8 mouse cellular contexts compared by ENCODE assay signal in genomic region chr3:129532180-129532864, GRCm38 (mm10). TPM values are rescaled to one million over a fixed set of nuclear protein-coding genes. Genes with fewer than 3 reads are reported as not detected.
DNase-seq lines count a peak whose midpoint lies in the region; ATAC-seq and TF ChIP-seq lines count a peak whose summit lies in the region.

Elovl6 (plus strand) TSS chr3:129532355.

- under 1% methylated on average over 35 of the region's 35 CpGs for WGBS in forebrain, embryonic 12.5 days
- under 1% methylated on average over 35 of the region's 35 CpGs for WGBS in lung, embryonic 14.5 days

- peak within 1 kb of the TSS; percentile 98 for H3K9ac ChIP-seq in forebrain, embryonic 12.5 days
- H3K9ac ChIP-seq in lung, embryonic 14.5 days = peak within 1 kb of the TSS; percentile 97

- no peaks in the 10 kb centered on the region for H3K27me3 ChIP-seq in E14TG2a.4 (ENCODE audit: insufficient read depth, low read length)
- H3K27me3 ChIP-seq in forebrain, embryonic 12.5 days = no peaks in the 10 kb centered on the region
- H3K27me3 ChIP-seq in lung, embryonic 14.5 days (ENCODE audit: insufficient read depth, low read length) = no peaks in the 10 kb centered on the region

- H3K27ac ChIP-seq in forebrain, embryonic 12.5 days = peak within 1 kb of the TSS; percentile 97
- peak within 1 kb of the TSS; percentile 97 for H3K27ac ChIP-seq in layer of hippocampus, adult 2 months
- H3K27ac ChIP-seq in lung, embryonic 14.5 days (ENCODE audit: low read depth) = peak within 1 kb of the TSS; percentile 98

- peaks cover 66% of the 10 kb centered on the region for H3K4me1 ChIP-seq in E14TG2a.4 (replicated peaks; ENCODE audit: low read depth, low read length)
- peaks cover 31% of the 10 kb centered on the region for H3K4me1 ChIP-seq in forebrain, embryonic 12.5 days
- peaks cover 15% of the 10 kb centered on the region for H3K4me1 ChIP-seq in lung, embryonic 14.5 days (ENCODE audit: insufficient read depth)

- intact Hi-C loops in heart, postnatal 36 days (cut with DNase I) = loop anchor here (5.0 kb wide), 3 partner anchors 100 to 230 kb away; no protein-coding TSS in a partner anchor

- H3K36me3 ChIP-seq in E14TG2a.4 (ENCODE audit: insufficient read depth, low read length) = peaks cover 18% of the 10 kb centered on the region
- no peaks in the 10 kb centered on the region for H3K36me3 ChIP-seq in forebrain, embryonic 12.5 days (replicated peaks)
- no peaks in the 10 kb centered on the region for H3K36me3 ChIP-seq in lung, embryonic 14.5 days (ENCODE audit: insufficient read depth)

- peak; percentile 46; the same call in 1 of the 2 replicates for TF ChIP-seq POLR2A in brain, embryonic 14.5 days (IDR thresholded peaks at IDR 0.05; ENCODE audit: borderline replicate concordance, extremely low read depth, insufficient read depth, insufficient read length, poor library complexity, severe bottlenecking)

- H3K9me3 ChIP-seq in E14TG2a.4 (ENCODE audit: low read length) = no peaks in the 10 kb centered on the region
- no peaks in the 10 kb centered on the region for H3K9me3 ChIP-seq in forebrain, embryonic 12.5 days
- H3K9me3 ChIP-seq in lung, embryonic 14.5 days (ENCODE audit: low read depth, low read length) = no peaks in the 10 kb centered on the region

- H3K4me3 ChIP-seq in E14TG2a.4 (replicated peaks; ENCODE audit: low read length) = peak within 1 kb of the TSS; percentile 92
- H3K4me3 ChIP-seq in forebrain, embryonic 12.5 days (replicated peaks) = peak within 1 kb of the TSS; percentile 87
- peak within 1 kb of the TSS; percentile 82 for H3K4me3 ChIP-seq in layer of hippocampus, adult 2 months
- H3K4me3 ChIP-seq in lung, embryonic 14.5 days (ENCODE audit: low read depth, low read length) = peak within 1 kb of the TSS; percentile 79

- peak; percentile 96 for DNase-seq in brain, embryonic 14.5 days (ENCODE audit: low read depth)
- DNase-seq in heart, postnatal 36 days = peak; percentile 32 to 44
- peak; percentile 70 to 83 for DNase-seq in layer of hippocampus, adult 2 months (ENCODE audit: low spot score in 2 of 2)
- peak; percentile 91 for DNase-seq in lung, embryonic 14.5 days
- peak; percentile 65 for DNase-seq in ovary, adult 18-20 months (ENCODE audit: low spot score)
- DNase-seq in thymus, postnatal 10 days (ENCODE audit: low spot score in 2 of 2) = peak; percentile 38 to 45

- no peak for TF ChIP-seq CTCF in E14TG2a.4 (conservative IDR thresholded peaks at IDR 0.05; ENCODE audit: low read length)
- no peak for TF ChIP-seq CTCF in brain, embryonic 14.5 days (IDR thresholded peaks at IDR 0.05; ENCODE audit: borderline replicate concordance, extremely low read depth, insufficient read depth, insufficient read length)
- TF ChIP-seq CTCF in layer of hippocampus, adult 2 months (conservative IDR thresholded peaks at IDR 0.05) = no peak
- no peak; the same call in 1 of the 2 replicates for TF ChIP-seq CTCF in lung, embryonic 14.5 days (IDR thresholded peaks at IDR 0.05; ENCODE audit: low read depth)

- ATAC-seq in forebrain, embryonic 12.5 days (ENCODE audit: low FRiP score) = peak; percentile 66
- peak; percentile 57 for ATAC-seq in lung, embryonic 14.5 days (ENCODE audit: insufficient read depth)

- H3K4me2 ChIP-seq in forebrain, embryonic 12.5 days = peak within 1 kb of the TSS; percentile 77
- H3K4me2 ChIP-seq in lung, embryonic 14.5 days = peak within 1 kb of the TSS; percentile 83

RNA-seq across cellular contexts. Expression of gene Elovl6, which starts in this region (rescaled TPM):
- 30.9 and 32.2 TPM in 2 replicates for polyA plus RNA-seq in brain, embryonic 14.5 days (2012; rRNA removed)
- polyA plus RNA-seq in forebrain, embryonic 12.5 days (2016; fragmentation: Nextera tagmentation; extraction: Ambion mirVana) = 34.6 and 37.4 TPM in 2 replicates
- total RNA-seq in heart, postnatal 36 days (2021) = 1 to 10 TPM in 1 of 2 experiments, under 1 TPM in 1; 0.65 to 3.6 TPM
- 10 to 100 TPM; 28.3 to 30.4 TPM for total RNA-seq in layer of hippocampus, adult 2 months (2021)
- 21.2 and 21.8 TPM in 2 replicates for polyA plus RNA-seq in lung, embryonic 14.5 days (2014; fragmentation: Nextera tagmentation; extraction: Ambion mirVana)

Comparison
In these comparisons a context has a peak if more than half of its experiments do, and no peak if none do; other contexts are left out.
1. Peak in every context shown above with its lines: DNase-seq, ATAC-seq, H3K4me3 ChIP-seq and H3K27ac ChIP-seq.
2. RNA of gene Elovl6 (total RNA-seq): 28.3 to 30.4 TPM in layer of hippocampus, adult 2 months; 0.65 to 3.6 TPM in heart, postnatal 36 days; every median in the first group is over 4 times any median in the second.
3. DNase-seq: peak in every context shown above with its lines; median percentile 96 in brain, embryonic 14.5 days; 91 in lung, embryonic 14.5 days; 76 in layer of hippocampus, adult 2 months; 65 in ovary, adult 18-20 months; 42 in thymus, postnatal 10 days; 38 in heart, postnatal 36 days.